Mouse (Mus musculus) brown adipose tissue, adult 24 weeks (tissue): ENCODE measurements around the gene Fam169b. TPM values are rescaled to one million over a fixed set of nuclear protein-coding genes. Genes with fewer than 3 reads are reported as not detected.
"Not testable (repeated sequence)": the region's sequence is repeated elsewhere in the genome, so short reads cannot be mapped to it uniquely, and the experiment has no call there.

Source experiments
- H3K27ac ChIP-seq: fragments of 200-500 bp; replicated peaks from 2 replicates; pipeline ENCODE4 v1.5.1; 2012; ENCODE audit warnings: low read depth, mild to moderate bottlenecking, low read length
- H3K4me1 ChIP-seq: fragments of 200-500 bp; 2 replicates; pipeline ENCODE4 v1.6.1; 2012; ENCODE audit warnings: low read length, mixed read lengths; ENCODE audit not compliant: control insufficient read depth, insufficient read depth, insufficient read length
- H3K4me3 ChIP-seq: fragments of 200-500 bp; 2 replicates; pipeline ENCODE4 v1.5.1; 2012; ENCODE audit warnings: low read depth, mild to moderate bottlenecking, low read length, moderate library complexity; ENCODE audit not compliant: insufficient read depth
- polyA plus RNA-seq: library from polyadenylated mRNA; stranded (reverse); fragments of >200 nt; gene quantifications from 2 replicates; pipeline ENCODE4 v1.2.4, GENCODE M21; 2012; ENCODE audit not compliant: missing spikeins, insufficient read depth, insufficient read length

Fam169b gene
- polyA plus RNA-seq, 1 experiment: not detected

- H3K4me1 ChIP-seq: peaks cover 6% of the 10 kb centered on the region; the same call in 1 of the 2 replicates
- no peak overlapping the region for H3K27ac ChIP-seq
- no peak overlapping the region for H3K4me3 ChIP-seq
Measured at GRCm38 (mm10) chr7:68287582-68287981, 13.9 kb downstream of the Fam169b start.

- H3K4me3 ChIP-seq, H3K27ac ChIP-seq, H3K4me1 ChIP-seq: not testable (repeated sequence)
Measured at GRCm38 (mm10) chr7:68288000-68288399, 14.4 kb downstream of the Fam169b start.

- H3K27ac ChIP-seq: no peak overlapping the region
- peaks cover 6% of the 10 kb centered on the region; the same call in 1 of the 2 replicates for H3K4me1 ChIP-seq
- H3K4me3 ChIP-seq: no peak overlapping the region
Measured at GRCm38 (mm10) chr7:68289081-68289480, 15.4 kb downstream of the Fam169b start.

- H3K4me3 ChIP-seq: no peak overlapping the region
- H3K27ac ChIP-seq: no peak overlapping the region
- H3K4me1 ChIP-seq: 0 out of 2 replicates have a peak, but pooled peaks cover 2% of the 10 kb centered on the region
Measured at GRCm38 (mm10) chr7:68291603-68292002, 18.0 kb downstream of the Fam169b start.

- H3K4me3 ChIP-seq: no peak overlapping the region
- no peak overlapping the region for H3K27ac ChIP-seq
- no peaks in the 10 kb centered on the region for H3K4me1 ChIP-seq
Measured at GRCm38 (mm10) chr7:68293997-68294789, 20.6 kb downstream of the Fam169b start.

GRCm38 (mm10) chr7:68296487-68296886 lies 22.8 kb downstream of the Fam169b start:
- H3K27ac ChIP-seq: no peak overlapping the region
- H3K4me1 ChIP-seq: no peaks in the 10 kb centered on the region
- no peak overlapping the region for H3K4me3 ChIP-seq

GRCm38 (mm10) chr7:68298381-68299076 lies 24.9 kb downstream of the Fam169b start:
- Histone ChIP-seq H3K4me3 (no peak overlapping the region), H3K4me1 (no peaks in the 10 kb centered on the region), H3K27ac (no peak overlapping the region)

- no peak overlapping the region for H3K4me3 ChIP-seq
- H3K4me1 ChIP-seq: no peaks in the 10 kb centered on the region
- H3K27ac ChIP-seq: no peak overlapping the region
Measured at GRCm38 (mm10) chr7:68301160-68301559, 27.5 kb downstream of the Fam169b start.

- H3K27ac ChIP-seq: no peak overlapping the region
- peak overlapping the region; percentile 59 for H3K4me3 ChIP-seq
- H3K4me1 ChIP-seq: no peaks in the 10 kb centered on the region
Measured at GRCm38 (mm10) chr7:68302586-68303433, 29.2 kb downstream of the Fam169b start.

GRCm38 (mm10) chr7:68303685-68304084 lies 30.0 kb downstream of the Fam169b start:
- H3K4me3 ChIP-seq: no peak overlapping the region
- H3K27ac ChIP-seq: no peak overlapping the region
- H3K4me1 ChIP-seq: no peaks in the 10 kb centered on the region

GRCm38 (mm10) chr7:68305781-68306575 lies 32.3 kb downstream of the Fam169b start:
- H3K4me1 ChIP-seq: no peaks in the 10 kb centered on the region
- H3K4me3 ChIP-seq: no peak overlapping the region

GRCm38 (mm10) chr7:68306756-68307155 lies 33.1 kb downstream of the Fam169b start:
- no peak overlapping the region for H3K27ac ChIP-seq
- no peak overlapping the region for H3K4me3 ChIP-seq
- no peaks in the 10 kb centered on the region for H3K4me1 ChIP-seq

More at GRCm38 (mm10) chr7:68305781-68306575, 32.3 kb downstream of the Fam169b start:
- no peak overlapping the region for H3K27ac ChIP-seq

GRCm38 (mm10) chr7:68311469-68311868 lies 37.8 kb downstream of the Fam169b start:
- Histone ChIP-seq H3K4me1 (no peaks in the 10 kb centered on the region), H3K27ac (no peak overlapping the region), H3K4me3 (no peak overlapping the region)

GRCm38 (mm10) chr7:68312395-68312794 lies 38.8 kb downstream of the Fam169b start:
- H3K4me3 ChIP-seq: no peak overlapping the region
- no peak overlapping the region for H3K27ac ChIP-seq

More at GRCm38 (mm10) chr7:68312395-68312794, 38.8 kb downstream of the Fam169b start:
- no peaks in the 10 kb centered on the region for H3K4me1 ChIP-seq
